Mouse (Mus musculus) cortical plate, adult 2 months (tissue): ENCODE results near the gene Enthd1.

Experiments used
- CTCF ChIP-seq: fragments of 200-500 bp; IDR thresholded peaks from 2 replicates; pipeline ENCODE4 v1.5.1; 2011; ENCODE audit warnings: mild to moderate bottlenecking, control low read depth, low read length; ENCODE audit not compliant: insufficient read depth; ENCODE audit errors: extremely low read depth
- POLR2A ChIP-seq: fragments of 200-500 bp; IDR thresholded peaks from 2 replicates; pipeline ENCODE4 v1.6.1; 2011; ENCODE audit warnings: mild to moderate bottlenecking, low read length, control low read depth; ENCODE audit not compliant: insufficient read depth; ENCODE audit errors: extremely low read depth

DNA sequence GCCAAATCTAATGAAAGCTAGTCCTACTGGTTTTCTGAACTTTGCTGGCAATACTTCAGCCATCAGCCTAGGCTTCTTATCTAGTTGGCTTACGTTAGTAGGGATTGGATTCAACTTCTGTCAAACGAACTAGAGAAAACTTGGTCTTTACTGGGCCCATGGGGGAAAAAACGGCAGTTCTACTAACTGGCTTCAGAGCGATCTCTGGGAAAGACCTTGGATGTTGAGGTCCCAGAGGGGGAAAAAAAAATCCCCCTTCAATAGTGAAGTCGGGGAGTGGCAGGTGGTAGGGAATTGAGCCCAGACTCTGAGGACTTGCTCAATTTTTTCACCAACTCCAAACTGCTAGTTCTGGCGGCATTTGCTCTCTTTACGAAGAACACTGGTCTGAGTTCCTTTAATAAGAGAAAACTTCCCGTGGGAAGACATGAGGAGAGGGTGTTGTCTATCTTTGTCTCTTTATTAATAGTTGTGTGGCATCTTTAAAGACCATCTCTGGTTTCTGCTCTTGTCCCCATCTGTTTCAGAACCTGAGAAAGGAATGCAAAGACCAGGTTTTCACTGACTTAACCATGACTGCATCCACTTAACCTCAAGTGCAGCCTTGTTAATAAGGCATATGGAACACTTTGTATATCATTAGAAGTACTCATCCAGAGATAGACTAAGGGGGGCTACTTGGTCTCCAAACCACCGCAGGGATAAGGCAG lies 8.0 kb upstream of the Enthd1 start:
- TF ChIP-seq CTCF (no peak), POLR2A (no peak)
